Mouse (Mus musculus) heart, postnatal 36 days (tissue): Measurements from ENCODE around the gene Gm973. TPM values are rescaled to one million over a fixed set of nuclear protein-coding genes. Genes with fewer than 3 reads are reported as not detected.

Source experiments
- DNase-seq, 2 experiments: peaks; one replicate each; pipeline ENCODE4 v3.0.0; 2021 to 2022
- intact Hi-C: fragments of 180-260 bp; cut with DNase I; formaldehyde crosslinking; loops from one replicate; pipeline ENCODE4 v1.15.1; 2025
- total RNA-seq, 2 experiments: library from RNA; stranded (reverse); gene quantifications; 2 replicates each; pipeline ENCODE4 v1.2.3; 2021

Gene Gm973
- total RNA-seq, 2 experiments from 2014 or later: 0.28 TPM; not detected in 1

DNA sequence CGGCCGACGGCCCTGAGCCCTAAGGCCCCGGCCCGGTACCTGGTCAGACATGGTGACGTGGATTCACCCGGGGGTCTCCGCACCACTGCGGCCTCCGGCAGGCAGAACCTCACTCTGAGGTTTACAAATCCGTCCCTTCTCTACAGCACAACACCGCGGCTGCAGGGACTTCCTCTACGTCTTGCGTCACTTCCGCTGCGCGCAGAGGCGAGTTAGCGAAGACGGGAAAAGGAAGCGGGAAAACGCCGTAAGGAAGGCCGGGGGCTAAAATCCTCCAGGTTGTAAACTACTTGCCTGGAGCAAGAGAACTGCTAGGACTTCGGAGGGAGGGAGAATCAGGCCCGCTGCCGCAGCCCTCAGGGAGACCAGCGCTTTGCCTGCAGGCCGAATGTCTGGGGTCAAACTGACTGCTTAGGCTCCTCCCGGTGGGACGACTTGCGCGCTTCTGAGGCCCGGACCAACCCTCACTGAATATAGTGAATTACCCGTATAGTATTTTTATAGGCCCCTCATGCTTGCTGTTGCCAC is 154.6 kb downstream of the Gm973 start, which contains the start of gene Sumo1:
Gene Sumo1 (minus strand): TSS at position 194 of the 528 bp plus-strand sequence.
- intact Hi-C loops: loop anchor here (2.0 kb wide), 1 partner anchor 14 kb away; the partner anchor contains the start of gene Nop58
- DNase-seq: peak; percentile 86 to 89

DNA sequence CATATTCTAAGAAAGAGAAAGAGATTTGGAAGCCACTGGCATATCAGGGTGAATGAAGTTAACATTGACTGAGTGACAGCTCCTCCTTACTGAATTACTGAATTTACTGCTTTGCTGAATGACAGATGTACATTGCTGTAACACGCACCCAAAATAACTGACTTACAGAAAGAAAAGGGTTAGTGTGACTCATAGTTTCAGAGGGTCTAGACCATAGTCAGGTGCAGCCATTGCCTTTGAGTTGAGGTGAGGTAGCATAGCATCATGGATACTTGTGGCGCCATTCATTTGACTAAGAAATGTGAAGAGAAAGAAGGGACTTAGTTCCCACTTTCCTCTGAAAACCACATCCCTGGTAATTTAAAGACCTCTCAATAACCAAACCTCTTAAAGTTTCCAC is 157.6 kb downstream of the Gm973 start:
- intact Hi-C loops: no loop called here
- DNase-seq: no peak

- intact Hi-C loops: loop anchor here (2.0 kb wide), 1 partner anchor 13 kb away; the partner anchor contains the start of gene Sumo1
- peak; percentile 37 to 41 for DNase-seq
Observed at GRCm38 (mm10) chr1:59683926-59684818, 168.1 kb downstream of the Gm973 start.

DNA sequence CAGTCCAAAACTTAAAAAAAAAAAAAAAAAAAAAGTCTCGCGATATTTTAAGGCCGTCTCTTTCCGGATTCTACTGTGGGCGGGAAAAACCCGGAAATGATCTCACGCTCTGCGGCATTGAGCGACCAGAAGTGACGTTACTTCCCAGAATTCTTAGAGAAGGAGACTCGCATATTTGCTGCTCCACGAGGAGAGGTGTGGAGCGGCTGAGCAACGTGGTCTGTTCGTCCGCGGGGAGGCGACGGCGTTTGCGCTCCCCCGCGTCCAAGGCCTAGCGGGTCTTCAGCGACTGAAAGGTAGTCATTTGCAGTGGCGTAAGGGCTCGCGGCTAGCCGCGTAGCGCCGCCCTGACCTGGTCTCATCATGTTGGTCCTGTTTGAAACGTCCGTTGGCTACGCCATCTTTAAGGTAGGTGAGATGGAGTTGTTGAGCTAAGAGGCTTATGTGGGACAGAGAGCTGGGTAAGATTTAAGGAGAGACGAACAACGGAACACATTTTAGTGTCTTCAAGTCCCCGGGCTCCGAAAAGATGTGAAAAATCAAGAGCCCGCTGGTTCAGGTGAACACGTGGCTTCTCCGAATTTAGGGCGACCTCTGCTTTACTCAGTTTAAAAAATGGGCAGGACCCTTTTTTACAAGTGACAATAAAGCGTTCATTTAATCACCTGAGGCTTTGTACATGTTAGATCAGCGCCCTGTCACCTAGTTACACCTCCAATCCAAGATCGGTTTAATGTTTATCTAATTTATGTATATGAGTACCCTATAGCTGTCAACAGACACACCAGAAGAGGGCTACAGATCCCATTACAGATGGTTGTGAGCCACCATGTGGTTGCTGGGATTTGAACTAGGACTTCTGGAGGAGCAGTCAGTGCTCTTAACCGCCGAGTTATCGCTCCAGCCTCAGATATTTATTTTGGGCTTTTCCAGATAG is 169.0 kb downstream of the Gm973 start, which contains the start of gene Nop58:
Gene Nop58 (plus strand): TSS at position 153 of the 937 bp plus-strand sequence.
- DNase-seq: peak; percentile 81 to 83
- intact Hi-C loops: loop anchor here (2.0 kb wide), 1 partner anchor 14 kb away; the partner anchor contains the start of gene Sumo1

Other genes starting within 250 kb of the Gm973 start
- 1 to 10 TPM; 6.6 to 7.8 TPM for gene Fzd7, start 33.8 kb upstream of the Gm973 start, total RNA-seq
- 10 to 100 TPM; 60.7 to 62.3 TPM for gene Sumo1, start 154.6 kb downstream of the Gm973 start, total RNA-seq
- 10 to 100 TPM; 24.0 to 32.1 TPM for gene Nop58, start 168.7 kb downstream of the Gm973 start, total RNA-seq
- 10 to 100 TPM; 46.1 to 46.3 TPM for gene Bmpr2, start 247.1 kb downstream of the Gm973 start, total RNA-seq